Mouse (Mus musculus) 416B (cell line): ENCODE measurements around the gene Dhx57.
"Not testable (repeated sequence)": the region's sequence is repeated elsewhere in the genome, so short reads cannot be mapped to it uniquely, and the experiment has no call there.

Experiments used
- DNase-seq: peaks from one replicate; pipeline ENCODE4 v3.0.0; 2011; ENCODE audit warnings: low read depth

Gene Dhx57

DNA sequence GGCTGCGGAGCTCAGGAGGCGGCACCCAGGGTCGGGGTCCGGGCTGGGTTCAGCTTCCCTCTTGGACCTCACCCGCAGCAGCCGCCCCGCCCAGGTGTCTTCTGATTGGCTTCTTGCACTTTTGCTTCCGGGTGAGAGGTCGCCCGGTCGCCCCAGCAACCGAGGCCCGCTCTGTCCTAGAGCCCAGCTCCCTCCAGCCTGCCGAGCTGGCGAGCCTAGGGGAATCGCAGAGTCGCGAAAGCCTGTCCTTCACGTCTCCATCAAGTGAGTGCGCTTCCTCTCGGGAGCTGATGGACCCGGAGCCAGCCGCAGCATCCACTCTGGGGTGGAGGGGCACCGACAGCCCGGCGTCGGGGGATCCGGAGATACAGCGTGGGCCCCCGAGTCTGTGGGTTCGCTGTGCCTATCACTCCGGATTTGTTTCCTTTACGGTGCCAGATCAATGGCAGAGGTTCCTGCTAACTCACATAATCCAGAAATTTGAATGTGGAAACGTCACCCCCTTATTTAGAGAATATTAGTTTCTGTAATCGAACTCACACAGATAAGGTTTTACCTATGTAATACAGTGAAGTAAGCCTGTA is at the start of gene Dhx57, which contains the start of gene Morn2:
TSS of gene Dhx57 (minus strand) at position 403 of the 584 bp plus-strand sequence.
TSS of gene Morn2 (plus strand) at position 130 of the 584 bp plus-strand sequence.
- DNase-seq = peak; percentile 87

DNA sequence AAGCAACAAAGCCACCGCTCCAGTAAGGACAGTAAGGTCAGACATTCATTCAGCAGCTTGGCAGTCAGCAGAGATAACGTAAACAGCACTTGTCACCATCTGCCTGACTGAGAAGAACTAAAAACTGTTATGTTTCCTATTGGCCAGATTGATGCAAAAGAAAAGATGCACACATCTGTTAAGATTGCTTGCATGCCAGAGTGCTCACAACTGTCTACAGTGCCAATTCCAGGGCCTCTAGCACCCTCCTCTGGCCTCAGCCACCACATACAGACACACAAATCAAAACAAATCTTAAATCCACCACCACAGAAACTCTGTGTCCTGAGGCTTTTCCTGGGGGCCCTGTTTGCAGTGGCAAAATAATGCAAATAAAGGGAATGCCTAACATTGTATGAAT is 42.1 kb upstream of the Dhx57 start:
- DNase-seq = peak; percentile 34

DNA sequence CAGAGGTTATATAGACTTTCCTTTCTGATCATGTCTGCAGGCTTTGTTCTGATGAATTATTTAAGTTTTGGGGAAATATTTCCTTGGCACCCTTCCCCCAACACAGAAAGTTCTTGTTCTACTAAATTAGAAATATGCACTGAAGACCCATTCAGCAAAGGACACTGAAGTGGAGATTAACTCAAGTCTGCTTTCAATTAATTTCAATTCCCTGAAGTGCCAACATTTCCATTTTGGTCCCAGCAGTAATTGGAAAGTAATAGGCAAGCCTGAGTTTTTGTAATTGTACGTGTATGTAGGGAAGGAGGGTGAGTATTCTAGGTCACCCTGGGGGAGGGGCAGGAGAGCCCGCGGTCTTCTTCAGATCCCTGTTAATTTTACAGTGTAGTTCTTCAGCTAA is 36.2 kb upstream of the Dhx57 start:
- DNase-seq = no peak

DNA sequence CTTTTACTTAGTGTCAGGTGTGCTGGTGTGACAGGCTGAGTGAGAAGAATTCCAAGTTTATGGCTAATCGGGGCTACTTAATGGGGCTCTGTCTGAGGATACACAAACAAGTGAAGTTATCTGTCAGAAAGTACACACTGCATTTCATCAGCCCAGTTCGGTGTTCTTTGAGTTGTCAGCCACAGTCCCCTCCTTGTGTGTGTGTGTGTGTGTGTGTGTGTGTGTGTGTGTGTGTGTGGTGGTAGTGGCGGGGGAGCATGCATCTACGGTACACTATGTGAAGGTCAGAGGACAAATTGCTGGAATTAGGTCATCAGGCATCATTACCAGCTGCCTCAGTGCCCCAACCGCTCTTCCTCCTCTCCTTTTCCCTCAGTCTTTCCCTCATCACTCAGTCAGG is 35.2 kb upstream of the Dhx57 start:
- no peak for DNase-seq

DNA sequence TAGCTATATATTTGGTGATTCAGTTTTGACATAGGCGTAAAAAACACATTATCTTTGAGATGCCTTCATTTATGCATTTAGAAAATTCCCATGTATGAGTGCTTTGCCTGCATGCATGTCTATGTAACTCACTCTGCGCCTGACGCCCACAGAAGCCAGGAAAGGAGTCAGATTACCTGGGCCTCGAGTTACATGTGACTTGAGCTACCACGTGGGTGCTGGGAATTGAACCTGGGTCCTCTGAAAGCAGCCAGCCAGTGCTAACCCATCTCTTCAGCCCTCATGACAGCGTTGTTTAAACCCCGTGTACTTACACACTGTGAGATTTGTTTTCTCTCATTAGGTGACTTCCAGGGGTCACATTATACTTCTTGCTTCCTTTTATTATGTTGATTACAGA is 34.2 kb upstream of the Dhx57 start:
- DNase-seq = no peak

DNA sequence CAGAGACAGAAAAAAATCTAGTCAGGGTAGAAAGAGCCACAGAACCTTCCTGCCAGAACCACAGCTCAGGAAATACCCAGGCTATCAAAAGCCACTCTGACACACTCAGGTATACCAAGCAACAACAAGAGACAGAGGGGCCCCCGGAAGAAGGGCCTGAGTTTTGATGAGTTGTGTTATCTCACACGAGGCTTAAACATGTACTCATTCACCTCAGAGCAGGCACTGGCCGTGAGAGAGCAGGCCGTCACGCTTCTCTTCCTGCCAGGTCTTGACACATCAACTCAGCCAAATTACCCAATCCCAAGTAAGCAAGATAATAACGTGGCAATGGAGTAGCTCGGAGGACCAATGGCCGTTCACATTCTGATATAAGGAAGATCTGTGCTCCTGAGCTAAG is 33.4 kb upstream of the Dhx57 start:
- DNase-seq = peak; percentile 58

DNA sequence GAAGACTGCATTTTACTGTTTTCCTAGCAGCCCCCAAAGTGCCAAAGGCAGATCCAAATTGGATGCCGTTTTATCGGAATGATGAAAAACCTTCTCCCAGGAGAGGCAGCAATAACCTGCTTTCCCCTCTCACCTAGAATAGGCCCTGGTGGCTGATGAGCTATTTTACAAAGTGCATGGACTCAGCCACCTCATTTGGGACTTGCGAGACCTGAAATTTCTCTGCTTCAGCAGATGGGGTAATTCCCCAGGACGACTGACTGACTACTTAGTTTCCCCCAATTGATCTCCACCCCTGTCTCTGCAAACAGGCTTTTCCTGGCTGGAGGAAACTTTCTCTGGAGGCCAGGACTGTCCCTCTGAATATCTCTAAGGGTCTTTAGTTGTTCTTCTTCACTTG is 32.7 kb upstream of the Dhx57 start:
- no peak for DNase-seq

DNA sequence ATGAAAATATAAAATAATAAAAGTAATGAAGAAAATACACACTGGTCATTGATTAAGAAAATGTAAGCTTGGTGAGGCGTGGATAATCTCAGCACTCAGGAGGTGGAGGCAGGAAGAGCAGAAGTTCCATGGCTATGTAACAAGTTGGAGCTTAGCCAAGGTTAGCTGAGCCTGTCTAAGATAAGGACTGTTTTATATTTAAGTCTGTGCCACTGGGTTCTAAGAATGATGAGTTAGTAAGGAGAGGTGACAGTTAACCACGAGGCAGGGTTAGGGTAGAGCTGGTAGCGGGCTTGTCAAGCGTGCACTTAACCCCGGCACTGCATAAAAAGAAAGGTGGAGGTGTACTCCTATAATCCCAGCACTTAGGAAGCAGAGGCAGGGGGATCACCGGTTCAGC is 32.0 kb upstream of the Dhx57 start:
- DNase-seq = peak; percentile 6

DNA sequence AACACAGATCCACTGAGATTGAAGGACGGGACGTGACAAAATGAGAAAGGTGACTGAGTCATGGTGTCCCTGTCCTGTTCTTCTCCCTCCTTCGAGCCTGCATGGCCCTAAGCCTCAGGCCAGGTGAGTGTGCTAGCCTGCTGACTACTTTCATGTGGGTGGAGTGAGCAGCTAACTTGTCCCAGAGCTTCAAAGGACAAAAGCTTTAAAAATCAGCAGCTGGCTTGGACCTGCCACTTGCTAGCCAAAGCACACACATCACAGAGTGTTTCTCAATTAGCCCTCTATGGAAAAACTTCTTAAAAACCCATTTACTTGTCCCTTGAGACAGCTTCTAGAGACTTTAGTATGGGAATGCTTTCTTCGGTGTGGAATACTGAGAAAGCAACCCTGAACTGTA is 22.1 kb upstream of the Dhx57 start:
- DNase-seq = no peak

DNA sequence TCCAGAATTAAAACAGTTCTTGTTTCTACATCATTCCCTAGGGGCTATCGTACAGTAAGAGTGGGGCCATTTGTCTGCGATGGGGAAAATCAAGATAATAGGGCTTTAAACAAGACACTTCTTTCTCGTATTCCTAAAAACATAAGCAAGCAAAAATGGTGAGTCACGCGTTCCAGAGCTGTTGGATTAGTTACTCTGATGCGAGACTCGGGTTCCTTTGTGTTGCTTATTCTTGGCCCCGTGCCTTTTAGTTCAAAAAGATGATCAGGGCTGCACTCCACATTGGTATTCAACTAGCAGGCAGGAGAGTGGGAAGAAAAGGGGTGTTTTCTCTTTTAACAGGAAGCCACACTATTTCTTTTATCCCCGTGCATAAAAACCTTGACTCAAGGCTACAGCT is 21.5 kb upstream of the Dhx57 start:
- no peak for DNase-seq

DNA sequence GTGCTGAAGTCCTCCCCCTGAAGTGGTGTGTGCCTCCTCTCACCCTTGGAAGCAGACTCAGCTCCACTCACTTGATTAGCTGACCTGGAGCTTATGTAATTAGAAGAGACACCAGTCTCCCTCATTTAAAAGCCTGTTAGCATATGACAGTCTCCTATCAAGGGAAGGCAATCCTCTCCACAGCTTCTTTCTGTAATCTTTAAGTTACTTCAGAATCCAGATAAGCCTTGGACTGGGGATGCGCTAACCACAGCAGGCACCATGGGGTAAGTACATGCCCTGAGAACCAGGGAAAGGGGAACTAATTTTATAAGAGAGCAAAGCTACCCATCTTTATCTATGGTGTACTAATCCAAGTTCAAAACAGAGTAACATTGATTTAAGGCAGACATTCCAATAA is 17.0 kb upstream of the Dhx57 start, which contains the start of gene Arhgef33:
TSS of gene Arhgef33 (plus strand) at position 157 of the 400 bp plus-strand sequence.
- no peak for DNase-seq

DNA sequence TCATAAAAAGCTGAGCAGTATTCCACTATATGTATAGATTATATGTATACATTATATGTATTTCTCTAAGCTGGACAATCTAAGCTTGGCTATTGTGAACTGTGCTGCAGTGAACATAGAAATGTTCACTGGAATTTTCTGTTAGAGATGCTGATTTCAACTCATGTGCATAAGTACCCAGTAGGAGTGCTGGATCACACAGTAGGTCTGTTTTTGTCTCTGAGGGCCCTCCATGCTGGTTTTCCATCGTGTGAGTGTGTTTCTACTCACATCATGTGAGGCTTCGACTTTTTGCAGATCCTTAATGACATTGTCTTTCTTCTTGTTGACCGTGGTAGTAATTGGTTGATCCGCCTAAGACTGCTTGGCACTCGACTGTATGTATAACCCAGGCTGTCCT is 8.6 kb upstream of the Dhx57 start:
- no peak for DNase-seq

DNA sequence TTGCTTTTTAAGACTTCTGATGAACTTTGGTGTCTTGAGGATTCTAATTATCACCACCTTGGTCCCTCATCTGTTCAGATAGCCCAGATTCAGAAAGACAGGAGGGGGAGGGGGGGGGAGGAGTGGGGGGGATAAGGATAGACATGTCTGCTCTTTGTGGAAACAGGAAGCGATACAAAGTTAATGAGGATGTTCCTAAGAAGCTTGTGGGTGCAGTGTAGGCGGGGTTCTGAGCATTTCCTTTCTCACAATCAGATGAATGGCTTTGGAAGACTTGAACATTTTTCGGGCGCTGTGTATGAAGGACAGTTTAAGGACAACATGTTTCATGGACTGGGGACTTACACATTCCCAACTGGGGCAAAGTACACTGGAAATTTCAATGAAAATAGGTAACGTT is 5.0 kb upstream of the Dhx57 start:
- DNase-seq = no peak

DNA sequence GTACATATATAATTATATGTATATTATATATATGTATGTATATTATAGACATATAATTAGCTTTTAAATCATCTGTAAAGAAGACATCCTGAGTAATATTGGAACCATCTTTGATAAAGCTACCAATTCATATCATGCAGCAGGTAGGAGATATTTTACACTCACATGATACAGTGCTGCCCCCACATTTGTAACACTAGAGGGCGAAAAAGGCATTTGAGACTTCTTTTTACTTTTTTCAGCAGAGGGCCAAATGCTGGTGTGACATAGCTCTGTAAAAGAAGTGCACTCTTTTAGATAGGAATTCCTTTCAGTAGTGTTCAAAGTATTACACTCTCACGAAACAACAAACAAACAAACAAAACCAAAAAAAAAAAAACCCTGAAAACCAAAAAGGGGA is 872 bp upstream of the Dhx57 start:
- peak; percentile 63 for DNase-seq

DNA sequence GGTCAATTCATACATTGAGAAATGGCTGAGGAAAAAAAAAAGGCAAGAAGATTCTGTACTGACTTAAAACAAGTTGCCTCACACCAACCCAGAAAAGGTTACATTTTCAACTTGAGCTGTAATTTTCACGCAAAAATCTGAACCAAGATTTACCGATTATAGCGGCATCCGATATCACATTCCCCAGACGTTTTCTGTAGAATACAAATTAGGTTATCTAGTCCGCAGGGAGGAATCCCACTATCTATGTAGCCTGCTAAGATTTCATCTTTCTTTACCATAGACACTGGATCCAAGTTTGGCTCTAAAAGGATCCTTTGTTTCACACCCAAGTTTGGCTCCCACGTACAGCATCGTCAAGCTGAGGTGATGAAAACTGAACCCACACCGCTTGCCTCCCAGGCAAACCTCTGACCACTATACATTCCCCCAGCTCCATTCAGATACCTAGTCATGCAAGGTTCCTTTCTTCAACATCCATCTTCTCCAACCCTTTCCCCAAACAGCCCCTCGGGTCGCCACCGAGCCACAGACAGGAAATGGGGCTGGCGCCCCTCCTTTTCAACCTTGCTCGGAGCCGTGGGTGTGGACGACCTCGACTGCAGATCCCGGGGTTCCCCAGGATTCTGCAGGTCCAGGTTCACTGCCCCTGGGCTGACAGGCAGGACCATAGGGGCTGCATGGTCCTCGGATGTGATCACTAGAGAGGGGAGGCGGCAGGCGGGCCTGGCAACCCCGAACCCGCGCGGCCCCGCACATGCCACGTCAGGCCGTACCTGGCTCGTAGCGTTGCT is 799 bp downstream of the Dhx57 start:
- no peak for DNase-seq

DNA sequence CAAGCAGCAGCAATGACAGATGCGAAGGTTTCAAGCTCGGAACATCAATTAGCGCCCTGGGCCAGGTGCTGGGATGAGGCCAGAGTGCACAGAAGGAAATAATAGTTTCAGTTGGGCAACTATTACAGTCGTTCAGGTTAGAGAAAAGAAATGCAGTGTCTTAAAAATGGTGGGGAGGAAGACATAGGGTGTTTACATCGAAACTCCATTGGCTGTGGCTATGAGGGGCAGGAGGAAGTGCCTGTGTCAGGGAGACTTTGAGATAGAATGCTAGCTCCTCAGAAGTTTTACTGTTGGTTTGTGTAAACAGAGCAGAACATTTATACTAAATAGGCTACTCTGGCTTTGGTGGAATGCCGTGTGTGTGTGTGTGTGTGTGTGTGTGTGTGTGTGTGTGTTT is 2.3 kb downstream of the Dhx57 start:
- no peak for DNase-seq

DNA sequence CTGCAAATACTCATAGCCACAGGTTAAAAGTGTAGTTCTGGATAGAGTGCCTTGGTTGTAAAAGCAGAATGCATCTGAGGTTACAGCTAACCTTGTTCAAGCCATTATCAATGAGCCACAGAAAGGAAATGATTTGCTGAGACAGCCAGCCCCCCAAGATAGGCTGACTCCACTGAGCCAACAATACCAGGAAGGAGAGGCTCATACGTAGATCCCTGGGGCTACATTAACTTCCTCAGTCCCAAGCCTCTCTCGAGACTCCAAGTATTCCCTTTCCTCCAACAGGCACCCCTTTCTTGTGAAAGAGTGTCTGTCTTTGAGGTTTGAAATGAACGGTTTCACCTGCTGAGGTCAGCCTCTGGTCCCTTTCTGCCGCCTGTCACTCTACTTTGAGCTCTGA is 5.8 kb downstream of the Dhx57 start:
- DNase-seq = no peak

DNA sequence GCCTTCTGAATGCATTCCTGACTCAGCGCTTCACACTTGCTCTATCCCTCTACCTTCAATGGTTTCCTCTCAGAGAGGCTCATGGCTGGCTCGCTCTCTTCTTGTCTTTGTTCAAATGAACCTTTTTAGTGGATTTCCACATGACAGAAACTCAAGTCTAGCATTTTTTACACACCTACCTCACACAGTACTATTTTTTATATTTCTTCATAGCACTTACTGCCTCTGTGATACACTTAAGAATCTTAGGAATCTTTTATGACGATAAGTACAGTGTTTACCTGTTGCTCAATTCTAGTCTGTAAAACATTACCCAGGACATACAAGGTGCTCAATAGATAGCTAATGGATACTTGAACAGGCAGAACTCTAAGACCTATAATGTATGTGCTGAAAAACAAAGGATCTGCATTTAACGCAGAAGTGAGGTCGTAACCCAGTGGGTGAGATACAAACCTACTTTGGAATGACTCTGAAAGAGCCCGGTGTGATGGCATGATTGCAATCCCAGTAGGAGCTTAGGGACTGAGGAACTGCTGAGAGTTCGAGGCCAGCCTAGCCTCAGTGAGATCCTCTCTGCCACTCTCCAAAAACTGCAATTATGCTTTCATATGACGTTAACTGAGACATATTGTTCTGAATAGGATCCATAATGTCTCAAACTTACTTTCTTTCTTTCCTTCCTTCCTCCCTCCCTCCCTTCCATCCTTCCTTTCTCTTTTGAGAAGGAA is 10.8 kb downstream of the Dhx57 start:
- DNase-seq = no peak

DNA sequence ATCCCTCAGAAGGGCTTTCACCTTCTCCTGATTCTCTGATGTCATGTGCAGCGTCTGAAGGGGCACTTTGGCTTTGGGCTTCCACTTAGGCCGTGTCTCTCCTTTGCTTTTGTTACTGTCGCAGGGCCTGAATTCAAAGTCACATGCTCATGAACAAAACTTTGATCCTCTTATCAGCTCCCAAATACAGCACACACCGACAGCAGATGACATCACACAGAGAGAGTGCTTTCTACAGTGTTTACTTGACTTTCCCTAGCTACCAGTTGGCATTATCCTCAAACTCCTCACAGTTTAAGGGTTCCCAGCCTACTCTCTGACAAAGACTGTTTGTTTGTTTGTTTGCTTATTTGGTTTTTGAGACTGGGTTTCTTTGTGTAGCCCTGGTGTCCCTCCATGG is 12.0 kb downstream of the Dhx57 start:
- DNase-seq = no peak

DNA sequence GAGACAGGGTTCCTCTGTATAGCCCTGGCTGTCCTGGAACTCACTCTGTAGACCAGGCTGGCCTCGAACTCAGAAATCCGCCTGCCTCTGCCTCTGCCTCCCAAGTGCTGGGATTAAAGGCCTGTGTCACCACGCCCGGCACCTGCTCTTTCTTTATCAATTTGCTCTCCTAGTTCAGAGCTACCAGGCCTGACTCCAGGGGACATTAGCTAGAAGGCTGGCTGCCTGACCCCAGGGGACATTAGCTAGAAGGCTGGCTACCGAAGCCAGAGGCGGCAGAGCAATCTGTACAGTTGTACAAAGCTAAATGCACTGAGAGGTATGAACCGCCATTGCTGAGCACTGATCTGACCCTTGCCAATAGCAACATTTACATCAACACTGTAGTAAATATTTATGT is 19.7 kb downstream of the Dhx57 start:
- DNase-seq = not testable (repeated sequence)

DNA sequence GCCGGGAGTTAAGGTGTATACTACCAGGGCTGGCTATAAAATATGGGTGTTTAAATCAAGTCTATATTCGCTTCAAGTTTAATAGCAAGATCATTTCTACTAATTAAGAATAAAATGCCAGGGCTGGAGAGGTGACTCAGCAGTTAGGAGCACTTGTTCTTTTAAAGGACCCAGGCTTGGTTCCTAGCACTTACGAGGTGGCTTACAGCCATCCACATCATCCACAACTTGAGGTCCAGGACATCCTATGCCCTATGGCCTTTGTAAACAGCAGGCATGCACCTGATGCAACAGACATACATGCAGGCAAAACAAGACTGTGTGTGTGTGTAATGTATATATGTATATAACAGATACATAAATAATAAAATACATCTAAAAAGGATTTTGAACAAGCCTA is 22.1 kb downstream of the Dhx57 start:
- no peak for DNase-seq

DNA sequence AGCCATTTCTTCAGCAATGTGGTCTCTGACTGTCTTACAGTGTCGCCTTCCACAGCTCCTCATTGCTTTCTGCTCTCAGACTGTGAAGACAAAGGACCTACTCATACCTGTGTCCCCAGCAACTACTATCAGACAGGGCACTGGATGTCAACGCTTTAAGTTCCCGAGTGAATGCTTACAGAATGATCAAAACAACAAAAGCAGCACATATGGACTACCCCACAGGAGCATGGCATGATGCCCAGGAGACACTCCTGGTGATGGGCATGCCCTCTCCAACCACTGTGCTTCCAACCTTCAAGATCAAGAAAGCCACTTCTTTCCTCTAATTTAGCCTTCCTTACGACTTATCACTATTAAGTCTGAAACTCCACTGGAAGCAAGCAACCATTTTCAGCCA is 23.2 kb downstream of the Dhx57 start:
- DNase-seq = no peak

DNA sequence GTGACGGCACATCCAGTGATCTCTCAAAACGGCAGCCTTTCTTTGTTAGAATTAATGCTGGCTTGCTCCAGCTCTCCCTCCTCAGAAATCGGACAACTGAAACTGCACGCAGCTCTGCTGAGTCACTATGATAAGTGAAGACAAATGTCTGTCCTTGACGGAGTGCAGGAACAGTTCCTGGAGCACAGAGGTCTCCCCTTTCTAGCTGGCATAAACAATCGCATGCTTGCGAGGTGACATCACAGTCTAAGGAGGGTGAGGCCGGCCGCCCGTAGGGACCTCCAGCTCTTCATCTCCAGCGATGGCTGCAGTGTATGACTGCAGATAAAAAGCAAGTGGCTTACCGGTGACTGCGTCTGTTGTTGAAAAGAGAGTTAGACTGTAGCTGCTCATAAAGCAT is 35.1 kb downstream of the Dhx57 start:
- DNase-seq = no peak
